Mouse (Mus musculus) embryonic facial prominence, embryonic 14.5 days (tissue): ENCODE results near the gene Pqlc2. TPM values are rescaled to one million over a fixed set of nuclear protein-coding genes. Genes with fewer than 3 reads are reported as not detected.
A peak's percentile ranks its signal among the peaks of the same experiment; 100 is the strongest.

Experiments used
- ATAC-seq: fragments of 200-750 bp; cut with Nextera tagmentation; 2 replicates; pipeline ENCODE4 v1.8.0; 2017; ENCODE audit warnings: low read depth, moderate number of reproducible peaks, moderate TSS enrichment
- DNase-seq: peaks from one replicate; pipeline ENCODE4 v3.0.0-alpha.2; 2015; ENCODE audit warnings: low spot score
- H3K27ac ChIP-seq: fragments of 300-500 bp; sonication (generic); replicated peaks from 2 replicates; pipeline ENCODE4 v1.5.1; 2014; ENCODE audit warnings: low read depth, mild to moderate bottlenecking, low read length, moderate library complexity
- H3K27me3 ChIP-seq: fragments of 300-500 bp; sonication (generic); replicated peaks from 2 replicates; pipeline ENCODE4 v1.6.1; 2014; ENCODE audit warnings: low read length; ENCODE audit not compliant: control insufficient read depth, insufficient read depth
- H3K36me3 ChIP-seq: fragments of 300-500 bp; sonication (generic); 2 replicates; pipeline ENCODE4 v1.6.1; 2014; ENCODE audit warnings: low read length, mixed read lengths; ENCODE audit not compliant: control insufficient read depth, insufficient read depth
- H3K4me1 ChIP-seq: fragments of 300-500 bp; sonication (generic); 2 replicates; pipeline ENCODE4 v1.6.1; 2014; ENCODE audit warnings: antibody characterized with exemption, low read length; ENCODE audit not compliant: control insufficient read depth, insufficient read depth
- H3K4me2 ChIP-seq: fragments of 300-500 bp; sonication (generic); 2 replicates; pipeline ENCODE4 v1.6.1; 2014; ENCODE audit warnings: low read depth, mild to moderate bottlenecking, low read length, moderate library complexity, mixed read lengths
- H3K4me3 ChIP-seq: fragments of 300-500 bp; sonication (generic); 2 replicates; pipeline ENCODE4 v1.5.1; 2014; ENCODE audit warnings: low read depth, mild to moderate bottlenecking, low read length
- H3K9ac ChIP-seq: fragments of 300-500 bp; sonication (generic); 2 replicates; pipeline ENCODE4 v1.6.1; 2014; ENCODE audit warnings: low read depth, mild to moderate bottlenecking, low read length, moderate library complexity, mixed read lengths
- H3K9me3 ChIP-seq: fragments of 300-500 bp; sonication (generic); 2 replicates; pipeline ENCODE4 v1.6.1; 2016; ENCODE audit warnings: low read length; ENCODE audit not compliant: control insufficient read depth
- WGBS: fragments of 180-500 bp; shearing (Covaris S2); extraction: QIAGEN DNeasy Blood & Tissue Kit; methylation state at CpG from one replicate; pipeline ENCODE4 v1.1.7; 2014; 5-methylcytosine and 5-hydroxymethylcytosine counted together
- polyA plus RNA-seq: library from polyadenylated mRNA; unstranded; fragments of >200 nt; fragmentation: Nextera tagmentation; extraction: Ambion mirVana; gene quantifications from 2 replicates; pipeline ENCODE4 v1.2.1, GENCODE M21; 2014

Pqlc2 gene
- polyA plus RNA-seq, 1 experiment from 2014 or later = 10.9 TPM

DNA sequence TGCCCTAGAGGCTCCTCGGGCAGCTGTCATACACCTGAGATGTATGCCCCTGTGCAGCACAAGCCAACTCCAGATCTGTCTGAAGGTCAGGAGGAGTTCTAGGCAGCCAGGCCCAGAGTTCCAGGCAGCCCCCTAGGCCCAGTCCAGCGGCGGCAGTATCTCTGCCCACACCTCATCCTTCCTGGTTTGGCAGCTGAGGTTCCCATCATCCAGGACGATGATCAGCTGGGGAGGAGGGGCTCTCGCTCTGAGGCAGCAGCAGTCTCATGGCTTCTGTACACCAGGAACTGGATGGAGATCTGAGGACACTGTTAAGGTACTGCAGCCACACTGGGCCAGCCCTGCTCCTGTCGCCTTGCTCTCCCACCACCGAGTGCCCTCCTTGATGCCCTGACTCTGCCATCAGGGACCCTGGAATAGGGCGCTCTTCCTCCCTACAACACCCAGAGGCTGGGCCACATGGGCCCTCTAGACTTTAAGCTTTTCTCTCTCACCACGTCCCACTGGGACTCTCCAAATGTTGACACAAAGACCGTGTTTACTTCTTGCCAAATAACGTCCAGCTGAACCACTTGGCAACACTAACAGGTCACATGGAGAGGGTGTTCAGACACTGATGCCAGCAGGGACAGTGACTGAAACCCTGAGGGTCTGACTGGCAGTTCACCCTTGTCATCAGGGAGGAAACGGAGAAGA, 11.7 kb downstream of the Pqlc2 start:
- H3K27me3 ChIP-seq = no peaks in the 10 kb centered on the region
- no peaks in the 10 kb centered on the region for H3K9me3 ChIP-seq
- H3K36me3 ChIP-seq = peaks cover 44% of the 10 kb centered on the region; the same call in 1 of the 2 replicates
- H3K9ac ChIP-seq = no peak overlapping the region
- ATAC-seq = no peak
- H3K4me2 ChIP-seq = no peak overlapping the region
- no peak overlapping the region for H3K4me3 ChIP-seq
- DNase-seq = no peak
- no peaks in the 10 kb centered on the region for H3K4me1 ChIP-seq
- H3K27ac ChIP-seq = no peak overlapping the region
- WGBS = 81% methylated on average over 12 of the region's 12 CpGs

DNA sequence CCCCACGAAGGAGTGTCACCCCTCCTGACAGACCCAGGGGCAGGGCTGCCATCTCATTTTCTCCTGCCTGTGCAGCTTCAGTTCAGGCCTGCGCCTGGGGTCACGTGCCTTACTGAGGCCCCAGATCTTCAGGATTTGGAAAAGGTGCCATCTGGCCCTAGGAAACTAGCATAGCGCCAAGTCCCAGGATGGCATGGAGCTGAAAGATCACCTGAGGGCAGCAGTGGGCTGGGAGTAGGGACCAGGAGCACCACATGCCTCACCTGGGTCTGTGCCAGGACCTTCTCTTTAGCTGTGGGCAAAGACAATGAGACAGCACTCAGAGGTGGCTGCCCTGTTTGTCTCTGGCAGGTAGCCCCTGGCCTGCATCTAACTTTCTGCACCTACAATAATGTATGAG, 12.9 kb downstream of the Pqlc2 start:
- DNase-seq = no peak
- ATAC-seq = no peak
- Histone ChIP-seq H3K4me1 (no peaks in the 10 kb centered on the region), H3K27me3 (no peaks in the 10 kb centered on the region), H3K4me2 (no peak overlapping the region), H3K9ac (no peak overlapping the region), H3K9me3 (no peaks in the 10 kb centered on the region), H3K27ac (no peak overlapping the region), H3K36me3 (peaks cover 40% of the 10 kb centered on the region), H3K4me3 (no peak overlapping the region)
- WGBS = 73% methylated on average over 4 of the region's 4 CpGs

- H3K4me3 ChIP-seq = no peak overlapping the region
- no peak overlapping the region for H3K4me2 ChIP-seq
- H3K9ac ChIP-seq = no peak overlapping the region
- H3K27ac ChIP-seq = no peak overlapping the region
- whole genome bisulfite sequencing = 98% methylated on average over 5 of the region's 5 CpGs
- no peaks in the 10 kb centered on the region for H3K9me3 ChIP-seq
- H3K36me3 ChIP-seq = peaks cover 56% of the 10 kb centered on the region
- no peaks in the 10 kb centered on the region for H3K27me3 ChIP-seq
- DNase-seq = no peak
- ATAC-seq = no peak
- H3K4me1 ChIP-seq = no peaks in the 10 kb centered on the region
Observed at GRCm38 (mm10) chr4:139292038-139292437, 18.5 kb downstream of the Pqlc2 start.

GRCm38 (mm10) chr4:139291099-139291498, 19.4 kb downstream of the Pqlc2 start:
- no peak overlapping the region for H3K4me3 ChIP-seq
- WGBS = 90% methylated on average over 16 of the region's 16 CpGs

DNA sequence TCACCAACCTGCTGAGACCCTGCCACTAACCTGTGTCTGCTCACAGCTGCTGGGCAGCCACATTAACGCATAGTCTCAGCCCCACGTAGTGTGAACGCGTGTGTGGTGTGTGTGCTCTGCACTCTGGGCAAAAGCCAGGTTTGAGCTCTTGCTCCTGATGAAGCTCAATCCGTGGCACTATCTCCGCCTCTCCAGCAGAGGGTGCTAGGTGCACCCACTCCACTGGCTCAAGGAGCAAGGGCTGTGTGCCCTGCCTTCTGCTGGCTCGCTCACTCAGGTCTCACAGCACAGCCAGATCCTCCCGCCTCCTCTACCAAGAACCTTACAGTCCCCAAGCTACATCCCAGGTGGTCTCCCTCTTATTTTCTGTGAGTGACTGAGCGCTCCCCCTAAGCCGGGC, 21.5 kb downstream of the Pqlc2 start:
- no peaks in the 10 kb centered on the region for H3K9me3 ChIP-seq
- no peak overlapping the region for H3K4me3 ChIP-seq
- H3K27me3 ChIP-seq = no peaks in the 10 kb centered on the region
- H3K4me1 ChIP-seq = no peaks in the 10 kb centered on the region
- 59% methylated on average over 10 of the region's 10 CpGs for WGBS
- peak; percentile 51 for DNase-seq
- no peak overlapping the region for H3K4me2 ChIP-seq
- H3K27ac ChIP-seq = no peak overlapping the region
- peaks cover 66% of the 10 kb centered on the region for H3K36me3 ChIP-seq
- ATAC-seq = peak; percentile 41; the same call in 1 of the 2 replicates
- H3K9ac ChIP-seq = no peak overlapping the region

More at GRCm38 (mm10) chr4:139291099-139291498, 19.4 kb downstream of the Pqlc2 start:
- Histone ChIP-seq H3K27me3 (no peaks in the 10 kb centered on the region), H3K4me2 (no peak overlapping the region), H3K9ac (no peak overlapping the region), H3K36me3 (peaks cover 57% of the 10 kb centered on the region), H3K4me1 (no peaks in the 10 kb centered on the region), H3K9me3 (no peaks in the 10 kb centered on the region), H3K27ac (no peak overlapping the region)
- no peak for DNase-seq
- ATAC-seq = no peak

DNA sequence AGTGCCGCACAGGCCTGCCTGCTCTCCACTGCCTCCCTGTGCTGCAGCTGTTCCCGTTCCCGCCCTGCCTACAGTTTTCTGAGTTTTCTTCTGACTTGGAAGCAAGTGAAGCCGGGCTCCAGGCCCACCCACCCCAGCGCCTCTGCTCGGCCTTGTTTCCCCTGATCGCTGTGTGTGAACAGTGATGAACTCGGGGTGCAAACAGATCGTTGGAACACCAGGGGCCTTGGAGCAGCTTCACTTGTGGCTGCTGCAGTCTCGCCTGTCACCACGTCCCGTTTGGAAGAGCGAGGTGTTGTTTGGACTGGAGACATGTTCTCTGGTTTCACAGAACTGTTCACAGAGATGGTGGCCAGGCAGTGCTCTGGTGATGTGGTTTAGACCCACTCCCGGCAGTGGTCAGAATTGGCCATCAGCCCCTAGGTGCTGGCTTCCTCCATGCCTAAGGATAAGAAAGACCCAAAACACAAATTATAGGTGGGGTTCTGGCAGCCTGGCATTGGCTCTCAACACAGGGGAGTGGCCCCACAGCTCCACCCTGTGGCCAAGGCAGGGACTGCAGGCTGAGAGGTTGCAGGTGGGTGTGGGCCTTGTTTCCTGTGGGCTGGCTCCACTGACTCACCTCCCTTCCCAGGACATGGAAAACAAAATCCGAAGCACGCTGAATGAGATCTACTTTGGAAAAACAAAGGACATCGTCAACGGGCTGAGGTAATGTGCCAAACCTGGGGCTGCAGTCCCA, 23.2 kb downstream of the Pqlc2 start:
- Histone ChIP-seq H3K9ac (no peak overlapping the region), H3K4me1 (no peaks in the 10 kb centered on the region), H3K27me3 (no peaks in the 10 kb centered on the region), H3K4me2 (no peak overlapping the region), H3K27ac (no peak overlapping the region), H3K36me3 (peaks cover 78% of the 10 kb centered on the region), H3K9me3 (no peaks in the 10 kb centered on the region), H3K4me3 (no peak overlapping the region)
- no peak for ATAC-seq
- WGBS = 73% methylated on average over 18 of the region's 18 CpGs
- peak; percentile 67 for DNase-seq

DNA sequence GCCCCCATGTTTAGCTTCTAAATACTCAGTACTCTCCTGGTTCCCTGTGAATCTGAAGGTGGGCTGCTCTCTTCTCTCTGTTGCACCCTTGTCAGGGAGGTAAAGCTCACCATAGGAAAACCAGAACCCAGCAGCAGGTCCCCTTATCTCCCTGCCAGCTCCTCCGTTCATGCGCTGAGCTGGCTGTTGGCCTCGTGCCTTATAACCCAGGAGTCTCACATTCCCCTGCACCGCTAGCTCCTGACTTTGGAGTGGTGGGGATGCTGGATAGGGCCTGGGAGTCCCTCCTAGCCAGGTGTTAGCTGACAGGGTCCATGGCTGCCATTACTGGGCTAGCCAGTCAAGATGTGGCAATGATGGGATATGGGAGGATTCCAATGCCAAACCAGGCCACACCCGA, 24.3 kb downstream of the Pqlc2 start:
- Histone ChIP-seq H3K4me1 (no peaks in the 10 kb centered on the region), H3K9me3 (no peaks in the 10 kb centered on the region), H3K9ac (no peak overlapping the region), H3K4me3 (no peak overlapping the region), H3K27me3 (no peaks in the 10 kb centered on the region), H3K36me3 (peaks cover 78% of the 10 kb centered on the region), H3K4me2 (no peak overlapping the region), H3K27ac (no peak overlapping the region)
- no peak for ATAC-seq
- DNase-seq = no peak
- WGBS = 72% methylated on average over 5 of the region's 5 CpGs

DNA sequence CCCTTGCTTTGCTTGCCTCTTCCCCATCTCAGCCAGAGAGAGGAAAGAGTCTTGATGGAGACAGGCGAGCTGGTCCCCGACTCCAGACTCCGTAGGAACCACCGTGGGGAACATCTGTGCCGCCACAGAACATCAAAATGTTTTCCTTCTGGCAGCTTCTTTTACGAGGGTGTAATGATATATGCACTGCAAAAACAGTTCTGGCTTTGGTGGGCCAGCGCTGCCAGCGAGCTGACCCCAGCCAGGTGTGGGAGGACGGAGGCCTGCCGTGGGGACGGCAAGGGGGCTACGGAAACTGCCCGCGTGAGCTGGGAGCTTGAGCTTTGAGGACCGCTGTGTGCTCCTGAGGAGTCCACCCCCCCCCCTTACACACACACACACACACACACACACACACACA, 25.6 kb downstream of the Pqlc2 start:
- Histone ChIP-seq H3K9ac (peak overlapping the region; percentile 19; the same call in 1 of the 2 replicates), H3K4me1 (no peaks in the 10 kb centered on the region), H3K9me3 (no peaks in the 10 kb centered on the region), H3K36me3 (peaks cover 78% of the 10 kb centered on the region), H3K27me3 (no peaks in the 10 kb centered on the region), H3K27ac (no peak overlapping the region; the same call in 1 of the 2 replicates), H3K4me3 (no peak overlapping the region), H3K4me2 (no peak overlapping the region)
- no peak for ATAC-seq
- no peak for DNase-seq
- 58% methylated on average over 15 of the region's 15 CpGs for WGBS
